Mouse (Mus musculus) liver, adult 2 months (tissue): ENCODE measurements at regions not wholly inside any gene's neighbourhood (a gene's known extent, or its start where the extent isn't known, plus 50 kb on each side); places are given as distances from the start of the nearest gene placed in this dataset.

Experiments
- CTCF ChIP-seq: fragments of 200-500 bp; IDR thresholded peaks from 2 replicates; pipeline ENCODE4 v1.5.1; 2011; ENCODE audit warnings: low read depth, low read length, control low read depth
- POLR2A ChIP-seq: fragments of 200-500 bp; IDR thresholded peaks from 2 replicates; pipeline ENCODE4 v1.6.1; 2011; ENCODE audit warnings: low read length, control low read depth; ENCODE audit not compliant: insufficient read depth; ENCODE audit errors: extremely low read depth

DNA sequence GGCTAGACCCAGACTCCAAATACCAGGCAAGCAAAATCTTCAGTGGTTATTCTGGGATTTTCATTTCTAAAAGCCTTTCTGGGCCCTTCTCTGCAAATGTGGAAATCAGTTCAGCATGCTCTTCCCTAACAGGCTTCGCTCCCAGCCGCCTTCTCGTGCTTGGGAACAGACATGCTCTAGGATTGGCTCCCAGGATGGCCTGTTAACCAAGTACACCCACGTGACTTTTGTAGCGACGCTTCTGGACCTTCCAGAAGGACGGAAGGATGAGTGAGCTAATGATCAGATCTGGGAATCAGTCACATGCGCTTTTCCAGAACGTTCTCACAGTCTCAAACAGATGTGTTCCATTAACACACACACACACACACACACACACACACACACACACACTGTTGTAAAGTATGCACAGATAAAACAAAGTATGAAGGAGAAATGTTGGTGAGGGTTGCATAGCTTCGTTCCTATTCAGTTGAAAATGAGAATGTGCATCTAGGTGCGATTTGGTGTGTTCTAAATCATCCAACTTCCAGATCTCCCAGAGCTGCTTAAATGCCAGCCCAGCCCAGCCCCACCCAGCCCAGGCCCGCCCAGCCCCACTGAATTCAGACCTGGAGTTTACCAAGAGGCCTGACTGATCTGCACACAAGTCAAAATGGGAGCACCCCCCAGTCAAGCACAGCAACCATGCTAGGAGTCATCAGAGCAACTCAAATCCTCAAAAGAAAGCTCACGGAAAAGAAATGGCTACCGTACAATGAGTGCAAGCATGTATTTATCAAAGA is 327.8 kb upstream of the Runx1 start:
- TF ChIP-seq CTCF (no peak), POLR2A (no peak)
